Mouse (Mus musculus) MEL (cell line): ENCODE results near the gene Galnt5. TPM values are rescaled to one million over a fixed set of nuclear protein-coding genes. Genes with fewer than 3 reads are reported as not detected.
A peak's percentile ranks its signal among the peaks of the same experiment; 100 is the strongest.

Source experiments
- DNase-seq: peaks from one replicate; pipeline ENCODE4 v3.0.0; 2011; ENCODE audit warnings: low read depth, low spot score
- H3K27ac ChIP-seq: 2 replicates; pipeline ENCODE4 v1.5.1; 2012; ENCODE audit warnings: low read depth, mild to moderate bottlenecking, control low read depth, low read length, moderate library complexity; ENCODE audit not compliant: control insufficient read depth
- H3K27me3 ChIP-seq, 2 experiments: fragments of 150-350 bp in 1 of 2; sonication (generic) in 1 of 2; 2 replicates each; pipeline ENCODE4 v1.6.1; 2012; ENCODE audit warnings: low read length in 2 of 2, mild to moderate bottlenecking in 2 of 2, improper control_type of control experiment in 1 of 2, moderate library complexity in 1 of 2; ENCODE audit not compliant: insufficient read depth in 2 of 2, control insufficient read depth in 1 of 2
- H3K36me3 ChIP-seq, 2 experiments: 2 replicates each; pipeline ENCODE4 v1.6.1; 2012 to 2014; ENCODE audit warnings: low read length in 2 of 2, improper control_type of control experiment in 1 of 2, inconsistent platforms in 1 of 2, mild to moderate bottlenecking in 1 of 2; ENCODE audit not compliant: insufficient read depth in 2 of 2, control insufficient read depth in 1 of 2
- H3K4me1 ChIP-seq, 2 experiments: fragments of 150-350 bp in 1 of 2; sonication (generic) in 1 of 2; 2 replicates each; pipeline ENCODE4 v1.6.1; 2012; ENCODE audit warnings: low read length in 2 of 2, improper control_type of control experiment in 1 of 2, mild to moderate bottlenecking in 1 of 2; ENCODE audit not compliant: insufficient read depth in 2 of 2, control insufficient read depth in 1 of 2
- H3K4me3 ChIP-seq, 2 experiments: fragments of 150-350 bp in 1 of 2; sonication (generic) in 1 of 2; 2 replicates each; pipeline ENCODE4 v1.5.1; 2012; ENCODE audit warnings: low read depth in 2 of 2, low read length in 2 of 2, mild to moderate bottlenecking in 2 of 2, moderate library complexity in 2 of 2, control low read depth in 1 of 2, improper control_type of control experiment in 1 of 2; ENCODE audit not compliant: control insufficient read depth in 1 of 2, insufficient read depth in 1 of 2
- H3K79me2 ChIP-seq: 2 replicates; pipeline ENCODE4 v1.6.1; 2012; ENCODE audit warnings: mild to moderate bottlenecking, low read length, moderate library complexity; ENCODE audit not compliant: control insufficient read depth, poor library complexity, insufficient read depth
- H3K9ac ChIP-seq: 2 replicates; pipeline ENCODE4 v1.6.1; 2012; ENCODE audit warnings: low read depth, mild to moderate bottlenecking, control low read depth, low read length, moderate library complexity; ENCODE audit not compliant: control insufficient read depth, poor library complexity, severe bottlenecking
- H3K9me3 ChIP-seq: fragments of 150-350 bp; sonication (generic); replicated peaks from 2 replicates; pipeline ENCODE4 v1.6.1; 2012; ENCODE audit warnings: mild to moderate bottlenecking, low read length, improper control_type of control experiment, moderate library complexity; ENCODE audit not compliant: insufficient read depth
- BHLHE40 ChIP-seq: IDR thresholded peaks from 2 replicates; pipeline ENCODE4 v1.6.1; 2012; ENCODE audit warnings: low read depth, mild to moderate bottlenecking, inconsistent platforms, low read length, improper control_type of control experiment, borderline replicate concordance
- CTCF ChIP-seq, 3 experiments: IDR thresholded peaks in 2 of 3; conservative IDR thresholded peaks in 1 of 3; 2 replicates each; pipeline ENCODE4 v1.5.1; 2011 to 2012; ENCODE audit warnings: low read length in 3 of 3, low read depth in 2 of 3, mild to moderate bottlenecking in 2 of 3, improper control_type of control experiment in 1 of 3, inconsistent platforms in 1 of 3, mixed read lengths in 1 of 3, moderate library complexity in 1 of 3; ENCODE audit not compliant: control insufficient read depth in 1 of 3, insufficient read depth in 1 of 3, poor library complexity in 1 of 3, severe bottlenecking in 1 of 3
- E2F4 ChIP-seq: IDR thresholded peaks from 2 replicates; pipeline ENCODE4 v1.6.1; 2011; ENCODE audit warnings: low read depth, low read length, improper control_type of control experiment, borderline replicate concordance
- ELF1 ChIP-seq: IDR thresholded peaks from 2 replicates; pipeline ENCODE4 v1.6.1; 2014; ENCODE audit warnings: low read depth, mild to moderate bottlenecking, inconsistent platforms, low read length, improper control_type of control experiment, moderate library complexity
- EP300 ChIP-seq, 2 experiments: IDR thresholded peaks; 2 replicates each; pipeline ENCODE4 v1.6.1; 2011; ENCODE audit warnings: improper control_type of control experiment in 2 of 2, low read length in 2 of 2, low read depth in 1 of 2, mild to moderate bottlenecking in 1 of 2
- ETS1 ChIP-seq: IDR thresholded peaks from 2 replicates; pipeline ENCODE4 v1.6.1; 2012; ENCODE audit warnings: low read depth, mild to moderate bottlenecking, inconsistent platforms, low read length, improper control_type of control experiment, moderate library complexity
- GABPA ChIP-seq: IDR thresholded peaks from 2 replicates; pipeline ENCODE4 v1.6.1; 2012; ENCODE audit warnings: low read depth, mild to moderate bottlenecking, inconsistent platforms, low read length, improper control_type of control experiment, moderate library complexity
- GATA1 ChIP-seq: IDR thresholded peaks from 2 replicates; pipeline ENCODE4 v1.6.1; 2011; ENCODE audit warnings: low read depth, low read length, improper control_type of control experiment
- HCFC1 ChIP-seq: IDR thresholded peaks from 2 replicates; pipeline ENCODE4 v1.6.1; 2012; ENCODE audit warnings: low read depth, mild to moderate bottlenecking, inconsistent platforms, low read length, improper control_type of control experiment, moderate library complexity
- JUND ChIP-seq: IDR thresholded peaks from 2 replicates; pipeline ENCODE4 v1.6.1; 2011; ENCODE audit warnings: low read depth, mild to moderate bottlenecking, improper control_type of control experiment, low read length
- KAT2A ChIP-seq: conservative IDR thresholded peaks from 2 replicates; pipeline ENCODE4 v1.6.1; 2012; ENCODE audit warnings: low read depth, low read length, improper control_type of control experiment, inconsistent platforms
- MAFK ChIP-seq: IDR thresholded peaks from 2 replicates; pipeline ENCODE4 v1.6.1; 2011; ENCODE audit warnings: low read depth, mild to moderate bottlenecking, low read length, improper control_type of control experiment, borderline replicate concordance
- MAZ ChIP-seq: IDR thresholded peaks from 2 replicates; pipeline ENCODE4 v1.6.1; 2012; ENCODE audit warnings: low read depth, mild to moderate bottlenecking, inconsistent platforms, low read length, improper control_type of control experiment
- MEF2A ChIP-seq: IDR thresholded peaks from 2 replicates; pipeline ENCODE4 v1.6.1; 2014; ENCODE audit warnings: low read depth, mild to moderate bottlenecking, inconsistent platforms, low read length, improper control_type of control experiment; ENCODE audit not compliant: poor library complexity, insufficient replicate concordance, severe bottlenecking; ENCODE audit errors: extremely low read depth
- MXI1 ChIP-seq: IDR thresholded peaks from 2 replicates; pipeline ENCODE4 v1.6.1; 2011; ENCODE audit warnings: mild to moderate bottlenecking, low read depth, low read length, improper control_type of control experiment
- MYB ChIP-seq: IDR thresholded peaks from 2 replicates; pipeline ENCODE4 v1.6.1; 2011; ENCODE audit warnings: mild to moderate bottlenecking, low read depth, low read length, improper control_type of control experiment
- MYC ChIP-seq: IDR thresholded peaks from 2 replicates; pipeline ENCODE4 v1.6.1; 2011; ENCODE audit warnings: low read depth, mild to moderate bottlenecking, low read length, improper control_type of control experiment, moderate library complexity
- NELFE ChIP-seq: IDR thresholded peaks from 2 replicates; pipeline ENCODE4 v1.6.1; 2011; ENCODE audit warnings: low read depth, low read length, improper control_type of control experiment
- NRF1 ChIP-seq: IDR thresholded peaks from 2 replicates; pipeline ENCODE4 v1.6.1; 2014; ENCODE audit warnings: low read depth, mild to moderate bottlenecking, inconsistent platforms, low read length, improper control_type of control experiment, moderate library complexity; ENCODE audit not compliant: poor library complexity, insufficient read depth, severe bottlenecking
- POLR2AphosphoS2 ChIP-seq: IDR thresholded peaks from 2 replicates; pipeline ENCODE4 v1.6.1; 2011; ENCODE audit warnings: low read length, improper control_type of control experiment
- POLR2AphosphoS5 ChIP-seq: IDR thresholded peaks from 2 replicates; pipeline ENCODE4 v1.6.1; 2012; ENCODE audit warnings: low read depth, borderline replicate concordance, mild to moderate bottlenecking, inconsistent platforms, low read length, moderate library complexity, mixed read lengths
- RAD21 ChIP-seq: IDR thresholded peaks from 2 replicates; pipeline ENCODE4 v1.6.1; 2011; ENCODE audit warnings: mild to moderate bottlenecking, low read depth, low read length, improper control_type of control experiment
- RCOR1 ChIP-seq: IDR thresholded peaks from 2 replicates; pipeline ENCODE4 v1.6.1; 2012; ENCODE audit warnings: low read depth, mild to moderate bottlenecking, inconsistent platforms, low read length, improper control_type of control experiment
- SMC3 ChIP-seq: IDR thresholded peaks from 2 replicates; pipeline ENCODE4 v1.6.1; 2011; ENCODE audit warnings: low read depth, low read length, improper control_type of control experiment
- TAL1 ChIP-seq: IDR thresholded peaks from 2 replicates; pipeline ENCODE4 v1.6.1; 2012; ENCODE audit warnings: mild to moderate bottlenecking, inconsistent platforms, low read length, moderate library complexity, mixed read lengths
- TBP ChIP-seq: IDR thresholded peaks from 2 replicates; pipeline ENCODE4 v1.8.0; 2011; ENCODE audit warnings: low read depth, low read length, improper control_type of control experiment
- TCF12 ChIP-seq: IDR thresholded peaks from 2 replicates; pipeline ENCODE4 v1.6.1; 2014; ENCODE audit warnings: low read depth, mild to moderate bottlenecking, inconsistent platforms, low read length, improper control_type of control experiment, moderate library complexity
- UBTF ChIP-seq: IDR thresholded peaks from 2 replicates; pipeline ENCODE4 v1.6.1; 2012; ENCODE audit warnings: low read depth, mild to moderate bottlenecking, inconsistent platforms, low read length, improper control_type of control experiment, moderate library complexity, borderline replicate concordance; ENCODE audit not compliant: insufficient read depth
- USF1 ChIP-seq: IDR thresholded peaks from 2 replicates; pipeline ENCODE4 v1.6.1; 2014; ENCODE audit warnings: low read depth, mild to moderate bottlenecking, inconsistent platforms, low read length, improper control_type of control experiment, moderate library complexity
- ZC3H11A ChIP-seq: IDR thresholded peaks from 2 replicates; pipeline ENCODE4 v1.6.1; 2012; ENCODE audit warnings: low read depth, mild to moderate bottlenecking, inconsistent platforms, low read length, improper control_type of control experiment
- ZMIZ1 ChIP-seq: IDR thresholded peaks from 2 replicates; pipeline ENCODE4 v1.6.1; 2012; ENCODE audit warnings: low read depth, mild to moderate bottlenecking, inconsistent platforms, low read length, improper control_type of control experiment, moderate library complexity
- polyA plus RNA-seq, 2 experiments: library from polyadenylated mRNA; stranded (reverse) in 1 of 2; unstranded in 1 of 2; fragments of >175 nt in 1 of 2; fragments of >200 nt in 1 of 2; gene quantifications; 2 replicates each; pipeline versions ENCODE4 v1.2.1 to v1.2.4; 2012; ENCODE audit warnings: low replicate concordance in 2 of 2, low read depth in 1 of 2; ENCODE audit not compliant: insufficient read length in 2 of 2, insufficient read depth in 1 of 2, missing spikeins in 1 of 2
- total RNA-seq: library from RNA; depleted of rRNA; stranded (reverse); fragments of 300-350 nt; gene quantifications from 2 replicates; pipeline ENCODE4 v1.2.3, GENCODE M21; 2012

Galnt5 gene
- total and polyA plus RNA-seq, 3 experiments, result not detected

DNA sequence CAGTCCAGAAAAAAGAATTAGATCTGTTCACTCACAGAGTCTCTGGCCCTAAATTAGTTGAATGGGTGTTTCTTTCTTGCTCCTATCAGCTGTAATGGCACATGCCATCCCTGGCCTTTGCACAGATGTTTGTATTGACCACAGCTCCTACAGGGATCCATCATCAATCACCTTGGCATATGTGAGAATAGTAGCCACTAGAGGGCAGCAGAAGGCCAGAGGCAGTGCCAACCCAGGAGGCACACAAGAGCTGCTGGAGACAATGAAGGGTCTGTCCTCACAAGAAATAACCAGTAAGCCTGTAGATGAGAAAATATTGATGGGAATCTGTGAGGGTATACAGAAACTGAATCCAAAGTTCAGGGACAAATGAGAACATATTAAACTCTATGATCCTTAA lies 57.7 kb downstream of the Galnt5 start:
- Histone ChIP-seq H3K27ac (no peak overlapping the region), H3K4me1 (no peaks in the 10 kb centered on the region), H3K36me3 (no peaks in the 10 kb centered on the region), H3K79me2 (no peaks in the 10 kb centered on the region), H3K27me3 (no peaks in the 10 kb centered on the region), H3K9ac (no peak overlapping the region), H3K9me3 (no peaks in the 10 kb centered on the region), H3K4me3 (no peak overlapping the region)
- no peak for TF ChIP-seq JUND
- TF ChIP-seq MYC, result no peak
- TF ChIP-seq NRF1, result no peak
- no peak for TF ChIP-seq TAL1
- TF ChIP-seq MAZ, result no peak
- TF ChIP-seq ZC3H11A, result no peak
- TF ChIP-seq GATA1, result no peak
- TF ChIP-seq USF1, result no peak
- TF ChIP-seq POLR2AphosphoS2, result no peak
- TF ChIP-seq POLR2AphosphoS5, result no peak
- TF ChIP-seq EP300 (IDR thresholded peaks at IDR 0.05; ENCODE audit: low read depth in 1 of 2, low read length in 2 of 2), result no peak
- TF ChIP-seq MAFK, result no peak
- TF ChIP-seq CTCF (IDR thresholded peaks at IDR 0.05 in 2 of 3, conservative IDR thresholded peaks at IDR 0.05 in 1 of 3; ENCODE audit: control insufficient read depth in 1 of 3, insufficient read depth in 1 of 3, low read depth in 2 of 3, low read length in 3 of 3, poor library complexity in 1 of 3, severe bottlenecking in 1 of 3), result peak; percentile 44 to 69 (median 48)
- no peak for TF ChIP-seq MXI1
- peak; percentile 38 for TF ChIP-seq RAD21
- TF ChIP-seq RCOR1, result no peak
- TF ChIP-seq ZMIZ1, result no peak
- no peak for TF ChIP-seq E2F4
- no peak for TF ChIP-seq NELFE
- no peak for TF ChIP-seq BHLHE40
- peak; percentile 33; the same call in 1 of the 2 replicates for TF ChIP-seq SMC3
- no peak for TF ChIP-seq TBP
- TF ChIP-seq ETS1, result no peak
- peak; percentile 19 for DNase-seq

DNA sequence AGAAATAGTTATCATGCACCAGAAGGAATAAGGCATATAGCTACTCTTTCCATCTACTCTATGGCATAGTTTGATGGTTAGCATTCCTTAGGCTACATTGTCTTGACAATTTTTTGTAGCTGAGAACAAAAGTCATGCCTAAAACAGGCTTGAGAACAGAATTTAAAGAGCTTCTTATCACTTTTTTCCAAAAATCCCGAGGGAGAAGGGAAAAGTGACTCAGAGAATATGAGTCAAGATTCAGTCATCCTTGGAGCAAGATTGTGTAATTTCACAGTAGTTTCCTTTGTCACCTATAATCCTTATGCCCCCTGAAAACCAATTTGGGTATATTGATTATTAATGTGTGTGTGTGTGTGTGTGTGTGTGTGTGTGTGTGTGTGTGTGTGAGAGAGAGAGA lies 82.2 kb downstream of the Galnt5 start:
- H3K36me3 ChIP-seq, result no peaks in the 10 kb centered on the region
- H3K27me3 ChIP-seq, result no peaks in the 10 kb centered on the region
- H3K9me3 ChIP-seq, result no peaks in the 10 kb centered on the region
- no peak for DNase-seq
- H3K79me2 ChIP-seq, result no peaks in the 10 kb centered on the region
- H3K4me3 ChIP-seq, result no peak overlapping the region
- H3K9ac ChIP-seq, result no peak overlapping the region
- TF ChIP-seq GABPA (no peak), MXI1 (no peak), EP300 (IDR thresholded peaks at IDR 0.05; ENCODE audit: low read depth in 1 of 2, low read length in 2 of 2) (no peak), USF1 (no peak), KAT2A (no peak), SMC3 (no peak), ZMIZ1 (no peak), HCFC1 (no peak), UBTF (no peak), MEF2A (no peak), NELFE (no peak), MAZ (no peak), TCF12 (no peak), MYB (no peak), RAD21 (no peak), MYC (no peak), TBP (no peak), MAFK (no peak), ELF1 (no peak)
- H3K27ac ChIP-seq, result no peak overlapping the region
- H3K4me1 ChIP-seq, result no peaks in the 10 kb centered on the region
